Mouse (Mus musculus): ENCODE measurements at regions not wholly inside any gene's neighbourhood (a gene's known extent, or its start where the extent isn't known, plus 50 kb on each side); places are given as distances from the start of the nearest gene placed in this dataset.

DNA sequence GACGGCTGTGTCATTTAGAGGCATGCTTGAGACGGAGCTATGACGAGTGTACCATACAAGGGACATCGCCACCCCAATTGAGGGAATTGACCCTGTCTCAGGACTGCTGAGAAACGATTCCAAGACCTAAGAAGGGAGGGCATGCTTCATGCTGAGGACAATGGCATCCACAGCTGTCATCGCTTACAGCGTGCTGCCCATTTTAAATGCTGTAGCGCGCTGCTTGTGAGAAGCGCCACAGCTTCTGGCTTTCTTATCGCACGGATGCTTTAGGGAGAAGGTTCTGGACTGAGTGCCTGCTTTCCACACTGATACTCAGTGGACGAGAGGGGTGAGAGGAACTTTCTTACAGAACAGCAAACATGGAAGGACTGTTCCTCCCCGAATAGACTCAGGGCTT is 357.8 kb upstream of the Arglu1 start:
- no peak for DNase-seq (ENCODE audit: extremely low spot score, low spot score)

DNA sequence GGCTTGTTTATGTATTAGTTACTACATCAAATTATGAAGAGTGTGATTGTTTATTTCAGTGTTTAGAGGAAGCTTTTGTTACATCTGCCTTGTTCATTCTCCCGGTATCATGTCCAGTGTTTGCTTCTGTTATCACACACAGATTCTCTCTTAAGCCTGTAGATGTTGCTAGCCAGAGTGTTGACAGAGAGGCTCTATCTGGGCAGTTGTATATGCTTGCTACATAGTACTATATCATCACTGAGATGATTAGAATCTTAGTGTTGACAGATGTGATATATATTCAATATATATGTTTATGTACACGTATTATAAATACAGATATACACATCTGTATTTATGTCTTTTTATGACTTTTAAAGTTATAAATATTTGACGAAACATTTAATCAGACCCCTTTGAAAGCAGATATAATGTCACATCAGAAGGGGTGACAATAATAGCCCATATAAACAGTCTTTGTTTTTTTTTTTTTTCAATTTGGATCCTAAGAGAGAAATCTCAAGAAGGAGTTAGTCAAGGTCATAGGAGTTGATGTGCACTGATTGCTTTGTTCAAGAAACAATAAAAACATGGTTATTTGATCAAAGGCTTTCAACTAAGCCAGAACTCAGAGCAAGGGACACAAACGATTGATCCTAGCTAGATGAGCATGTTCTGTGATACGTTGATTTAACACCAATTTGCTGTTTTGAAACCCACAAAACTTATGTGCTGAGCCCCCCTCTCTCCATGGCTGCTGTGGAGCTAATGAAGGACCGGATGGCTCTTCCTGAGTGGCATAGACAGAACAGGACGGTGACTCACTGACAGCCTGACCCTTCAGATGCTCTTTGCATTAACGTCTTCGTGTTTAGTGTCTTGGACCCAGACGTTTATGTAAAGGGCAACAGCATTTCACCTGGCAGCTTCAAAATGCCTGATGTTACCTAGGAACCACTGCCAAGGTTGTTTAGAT is 352.8 kb upstream of the Arglu1 start:
- DNase-seq (ENCODE audit: extremely low spot score, low spot score) = no peak

DNA sequence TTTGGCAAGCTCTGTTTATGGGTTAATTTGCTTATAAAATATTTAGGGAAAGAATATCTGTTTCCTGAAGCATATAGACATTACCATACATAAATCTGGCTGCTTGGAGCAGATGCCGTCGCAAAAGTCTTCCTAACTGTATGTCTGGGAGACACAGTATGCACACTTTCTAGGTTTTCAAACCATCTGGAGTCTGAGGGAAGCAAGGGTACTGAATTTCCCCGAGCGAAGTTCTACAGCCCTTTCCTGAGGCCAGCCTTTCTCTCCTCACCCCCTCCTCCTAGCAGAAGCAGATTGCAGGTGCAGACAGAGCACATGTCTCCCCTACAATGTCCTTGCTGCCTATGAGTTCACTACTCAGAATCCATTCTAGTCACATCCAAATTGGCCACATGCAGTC is 338.8 kb upstream of the Arglu1 start:
- DNase-seq (ENCODE audit: extremely low spot score, low spot score) = no peak

DNA sequence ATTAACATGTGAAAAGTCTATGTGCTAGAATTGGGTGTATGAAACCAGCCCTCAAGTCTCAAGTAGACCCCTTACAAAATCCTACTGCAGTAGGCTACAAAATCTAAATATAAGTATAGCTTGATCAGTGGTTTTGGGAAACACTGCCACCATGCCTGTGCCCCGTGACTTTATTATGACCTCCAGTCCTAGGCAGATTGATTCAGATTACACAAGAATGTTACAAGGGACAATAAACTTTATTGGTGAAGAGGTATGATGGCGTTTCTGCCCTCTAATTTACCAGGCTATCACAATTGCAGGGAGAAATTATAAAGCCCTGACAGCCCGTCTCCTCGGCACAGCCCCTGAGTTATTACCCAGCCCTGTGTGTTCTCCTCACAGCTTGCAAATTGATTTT is 337.4 kb upstream of the Arglu1 start:
- no peak for DNase-seq (ENCODE audit: extremely low spot score, low spot score)

DNA sequence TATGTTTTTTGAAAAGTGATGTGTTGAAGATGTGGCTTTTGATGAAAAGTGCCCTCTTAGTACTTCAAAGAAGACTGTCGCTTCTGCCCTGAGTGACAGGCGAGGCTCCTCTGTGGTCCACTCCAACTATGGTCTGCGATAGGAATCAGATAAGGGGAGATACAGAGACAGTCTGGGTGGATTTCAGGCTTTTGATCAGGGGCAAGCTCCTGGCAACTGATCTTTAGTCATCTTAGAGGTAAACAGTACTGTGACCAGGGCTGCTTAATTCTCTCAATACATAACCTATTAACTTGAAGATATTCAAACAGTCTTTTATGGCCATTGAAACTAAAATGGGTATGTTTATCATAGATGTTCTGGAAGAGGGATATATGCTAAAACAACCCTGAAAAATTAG is 335.6 kb upstream of the Arglu1 start:
- DNase-seq (ENCODE audit: extremely low spot score, low spot score) = no peak

DNA sequence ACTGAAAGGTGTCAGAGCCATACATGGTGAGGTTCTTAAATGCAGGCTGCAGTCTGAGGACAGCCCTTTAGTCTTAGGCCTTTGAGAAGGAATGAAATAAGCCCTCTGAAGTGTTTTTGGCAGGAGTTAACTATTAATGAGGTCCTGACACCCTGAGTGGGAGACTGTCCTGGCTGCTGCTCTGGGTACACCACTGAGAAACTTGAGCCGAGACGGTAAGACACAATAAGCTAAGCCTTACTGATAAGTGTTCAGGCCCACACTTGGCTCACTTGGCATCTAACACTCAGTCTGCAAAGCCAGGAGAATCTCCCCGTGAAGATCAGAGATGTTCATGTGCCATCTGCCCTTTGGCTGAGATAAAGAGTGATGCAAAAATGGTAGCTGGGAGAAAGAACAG is 335.1 kb upstream of the Arglu1 start:
- DNase-seq (ENCODE audit: extremely low spot score, low spot score) = no peak

DNA sequence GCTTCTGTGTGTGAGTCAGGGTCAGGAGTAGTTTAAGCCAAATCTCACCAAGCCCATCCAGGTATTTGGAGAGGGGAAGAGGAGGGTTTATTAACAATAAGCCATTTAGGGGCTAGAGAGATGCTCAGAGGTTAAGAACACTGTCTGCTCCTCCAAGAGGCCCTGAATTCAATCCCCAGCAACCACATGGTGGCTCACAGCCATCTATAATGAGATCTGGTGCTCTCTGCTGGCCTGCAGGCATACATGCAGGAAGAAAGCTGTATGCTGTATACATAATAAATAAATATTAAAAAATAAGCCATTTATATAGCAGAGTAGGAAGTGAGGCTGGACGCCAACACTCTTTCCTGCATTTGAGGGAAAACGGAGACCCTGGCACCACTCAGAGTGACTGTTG is 330.4 kb upstream of the Arglu1 start:
- DNase-seq (ENCODE audit: extremely low spot score, low spot score) = no peak

DNA sequence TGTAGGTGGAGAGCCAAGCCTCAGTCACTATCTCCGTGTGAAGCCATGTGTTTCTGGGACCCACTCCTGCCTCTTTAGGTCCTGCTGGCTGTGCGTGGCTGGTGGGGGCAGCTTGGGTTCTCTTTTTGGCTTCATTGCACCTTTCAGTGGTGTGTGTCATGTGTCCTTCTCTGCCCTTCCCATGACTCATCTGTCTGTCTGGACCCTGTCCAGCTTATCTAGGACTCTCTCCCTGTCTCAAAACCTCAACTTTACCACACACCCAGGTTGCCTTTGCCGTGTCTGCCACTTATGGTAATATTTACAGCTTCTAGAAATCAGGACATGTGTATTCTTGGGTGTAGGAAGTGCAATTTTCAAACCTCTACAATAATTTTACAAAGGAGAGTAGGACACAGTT is 329.9 kb upstream of the Arglu1 start:
- DNase-seq (ENCODE audit: extremely low spot score, low spot score) = no peak

DNA sequence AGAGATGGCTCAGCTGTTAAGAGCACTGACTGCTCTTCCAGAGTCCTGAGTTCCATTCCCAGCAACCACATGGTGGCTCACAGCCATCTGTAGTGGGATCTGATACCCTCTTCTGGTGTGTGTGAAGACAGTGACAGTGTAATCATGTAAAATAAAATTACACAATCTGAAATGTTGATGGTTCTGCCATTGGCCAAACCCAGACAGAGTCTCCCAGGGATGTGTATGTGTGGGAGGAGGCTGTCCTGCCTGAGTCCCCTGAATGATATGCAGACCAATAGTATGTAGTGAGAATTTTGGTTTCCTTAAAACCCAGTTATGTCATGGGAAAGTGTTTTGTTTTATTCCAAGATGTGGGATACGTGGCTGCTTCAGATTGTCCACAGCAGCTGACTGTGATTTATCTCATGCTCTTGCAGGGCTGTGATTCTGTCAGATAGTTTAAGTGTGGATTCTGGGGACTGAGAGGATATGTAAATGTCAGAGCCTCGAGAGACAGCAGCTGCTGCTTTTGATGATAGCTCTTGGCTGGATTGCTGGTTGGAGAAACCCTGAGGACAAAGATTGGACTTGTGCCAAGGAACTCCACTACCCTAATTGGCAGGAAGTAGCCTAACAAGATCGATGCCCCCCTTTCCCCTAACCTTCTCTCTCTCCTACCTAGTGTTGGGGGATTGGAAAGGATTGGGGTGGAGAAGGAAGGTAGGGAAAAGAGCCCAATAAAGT is 321.6 kb upstream of the Arglu1 start:
- no peak for DNase-seq (ENCODE audit: extremely low spot score, low spot score)

DNA sequence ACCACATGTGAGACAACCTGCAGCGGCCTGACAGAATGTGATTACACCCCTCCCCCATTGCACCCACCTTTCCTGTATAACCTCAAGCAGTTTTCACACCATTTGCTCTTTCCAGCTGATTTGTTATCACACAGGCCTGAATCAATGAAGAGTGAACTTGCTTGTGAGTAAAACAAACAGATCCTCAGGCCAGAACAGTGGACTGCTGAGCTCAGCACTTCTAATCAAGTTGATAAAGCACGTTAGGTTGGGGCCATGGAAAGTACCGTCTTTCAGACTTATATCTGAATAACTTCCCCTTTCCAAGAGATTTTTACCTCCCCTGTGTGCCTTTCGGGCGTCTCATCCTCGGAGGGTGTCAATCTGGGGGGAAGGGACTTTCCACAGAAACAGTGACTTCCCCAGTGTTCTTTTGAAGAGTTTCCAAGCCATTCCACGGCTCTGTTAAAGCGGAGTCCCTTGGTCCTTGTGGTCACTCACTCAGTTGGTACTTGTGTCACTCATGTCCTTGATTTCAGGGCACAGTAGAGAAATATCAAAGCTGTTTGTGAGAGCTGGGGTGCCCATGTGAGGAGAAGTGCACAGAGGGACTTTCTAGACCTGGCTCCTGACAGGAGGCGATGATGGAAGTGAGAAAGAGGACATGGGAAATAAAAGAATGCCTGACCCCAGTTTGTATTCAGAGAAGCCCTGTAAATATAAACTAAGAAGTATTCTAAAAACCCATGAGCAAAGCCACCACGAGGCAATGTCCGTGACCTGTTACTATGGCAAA is 317.9 kb upstream of the Arglu1 start:
- DNase-seq (ENCODE audit: extremely low spot score, low spot score) = no peak

DNA sequence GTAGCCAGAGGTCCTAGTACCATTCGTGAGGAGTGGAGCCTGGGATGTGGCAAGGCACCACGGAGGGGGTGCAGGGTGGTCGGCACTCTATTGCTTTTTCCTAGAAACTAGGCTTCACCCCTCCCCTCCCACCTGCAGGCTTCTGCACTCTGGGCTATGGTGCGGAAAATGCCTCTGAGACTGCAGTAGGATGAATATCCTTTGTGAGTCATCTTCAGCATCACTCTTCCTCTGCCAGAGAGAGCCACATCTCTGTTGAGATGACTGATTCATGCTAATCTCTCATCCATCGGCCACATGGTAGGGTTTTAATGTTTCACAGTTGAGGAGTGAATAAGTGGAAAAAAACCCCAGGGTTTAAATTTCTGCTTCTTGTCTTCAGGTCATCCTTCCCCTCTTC is 309.6 kb upstream of the Arglu1 start:
- DNase-seq (ENCODE audit: extremely low spot score, low spot score) = no peak

DNA sequence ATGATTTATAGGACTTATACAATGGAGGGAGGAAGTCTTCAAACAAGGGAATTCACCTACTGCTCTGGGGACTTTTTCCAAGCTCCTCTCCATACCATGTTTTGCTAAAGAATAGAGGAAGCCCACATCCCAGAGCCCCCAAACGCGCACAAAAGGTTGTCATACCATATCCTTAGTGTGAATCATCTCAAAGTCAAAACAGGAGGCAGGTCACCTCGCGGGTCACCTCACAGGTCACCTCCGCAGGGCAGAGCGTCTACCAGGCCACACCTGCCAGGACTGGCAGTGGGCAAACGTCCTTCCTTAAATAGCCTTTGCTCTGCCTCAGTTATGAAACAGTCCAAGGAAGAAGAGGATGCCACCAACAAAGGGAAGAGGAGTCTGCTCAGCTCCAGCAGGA is 307.3 kb upstream of the Arglu1 start:
- DNase-seq (ENCODE audit: extremely low spot score, low spot score) = no peak

DNA sequence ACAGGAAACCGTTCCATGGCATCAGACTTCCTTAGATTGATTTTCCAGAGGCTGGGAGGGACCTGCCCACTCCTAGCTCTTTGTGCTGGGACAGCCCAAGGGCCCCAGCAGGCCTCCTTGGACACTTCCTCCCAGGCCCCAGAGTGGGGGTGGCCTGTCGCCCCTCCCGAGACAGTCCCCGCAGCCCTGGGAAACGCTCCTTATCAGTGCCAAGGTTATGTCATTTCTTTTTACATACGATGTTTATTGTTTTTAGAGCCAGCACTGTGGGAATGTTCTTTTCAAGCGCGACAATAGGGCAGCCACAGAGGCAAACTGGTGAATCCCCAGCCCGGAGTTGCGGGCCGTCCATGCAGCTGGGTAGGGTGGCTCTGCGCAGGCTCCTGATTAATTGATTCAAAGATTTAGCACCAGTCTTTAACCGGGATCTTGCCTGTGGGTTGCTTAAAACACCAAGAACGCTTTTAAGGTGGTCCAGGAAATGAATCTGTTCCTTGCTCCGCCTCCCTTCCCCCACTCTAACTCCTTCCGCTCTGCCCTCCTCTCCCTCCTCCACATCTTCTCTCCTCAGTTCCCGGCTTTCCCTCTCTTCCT is 304.4 kb upstream of the Arglu1 start:
- peak; percentile 81 for DNase-seq (ENCODE audit: extremely low spot score, low spot score)

DNA sequence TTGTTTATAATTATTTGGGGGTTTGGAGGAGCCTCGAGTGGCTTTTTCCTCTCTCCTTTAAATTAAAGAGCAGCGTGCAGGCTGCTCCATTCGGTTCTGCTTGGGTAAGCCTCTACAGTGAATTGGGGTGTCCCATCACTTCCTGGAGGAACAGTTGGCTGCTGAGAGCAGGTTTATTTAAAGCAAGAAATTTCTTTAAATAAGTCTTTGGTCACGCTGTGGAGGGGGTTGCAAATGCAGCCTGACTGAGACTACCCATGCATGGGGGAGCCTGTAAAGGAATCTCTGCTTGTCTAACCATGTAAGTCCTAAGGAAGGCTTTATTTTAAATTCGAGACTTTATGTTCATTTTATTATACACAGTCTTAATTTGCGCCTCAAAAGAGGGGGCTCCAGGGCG is 303.7 kb upstream of the Arglu1 start:
- DNase-seq (ENCODE audit: extremely low spot score, low spot score) = peak; percentile 35

DNA sequence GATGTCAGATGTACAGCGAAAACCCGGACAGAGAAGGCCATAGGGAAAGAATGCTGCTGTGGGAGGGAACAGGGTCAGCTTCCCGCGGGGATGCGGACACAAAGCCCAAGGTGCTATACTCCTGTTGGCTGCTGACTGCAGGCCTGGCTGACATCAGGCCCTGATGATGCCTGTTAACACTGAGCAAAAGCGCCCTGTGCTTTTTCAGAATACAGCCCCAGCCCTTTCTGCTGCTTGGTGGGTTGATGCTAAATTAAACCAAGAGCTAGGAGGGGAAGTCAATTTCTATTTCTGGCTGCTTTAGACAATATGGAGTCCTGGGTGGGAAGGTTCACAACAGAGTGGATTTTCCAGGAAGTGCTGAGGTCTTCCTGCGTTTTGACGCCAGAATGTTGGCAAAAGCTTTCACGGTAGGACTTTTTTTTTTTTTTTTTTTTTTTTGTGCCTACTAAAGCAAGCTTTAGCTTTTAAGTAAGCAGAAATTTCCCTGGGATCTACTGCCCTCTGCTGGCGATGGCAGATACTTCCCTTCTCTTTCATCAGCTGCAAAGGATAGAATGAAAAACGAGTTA is 302.2 kb upstream of the Arglu1 start:
- DNase-seq (ENCODE audit: extremely low spot score, low spot score) = peak; percentile 85

DNA sequence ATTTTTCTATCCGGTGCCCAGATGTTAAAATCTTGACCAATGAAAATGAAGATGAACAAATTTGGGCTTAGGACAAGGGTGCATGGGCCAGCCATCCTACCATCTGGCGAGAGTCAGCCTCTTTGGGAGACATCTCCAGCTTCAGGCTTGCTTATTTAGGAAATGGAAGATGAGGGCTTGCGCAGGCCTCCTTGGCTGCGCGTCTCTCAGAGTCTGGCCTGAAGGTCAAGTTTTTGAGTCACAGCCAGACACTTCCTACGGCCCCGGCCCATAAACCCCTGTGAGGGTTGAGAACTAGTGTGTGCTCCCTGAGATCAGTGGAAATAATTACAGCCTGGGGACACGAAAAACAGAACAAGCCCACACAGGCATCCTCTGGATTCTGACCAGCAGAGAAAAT is 300.7 kb upstream of the Arglu1 start:
- no peak for DNase-seq (ENCODE audit: extremely low spot score, low spot score)

DNA sequence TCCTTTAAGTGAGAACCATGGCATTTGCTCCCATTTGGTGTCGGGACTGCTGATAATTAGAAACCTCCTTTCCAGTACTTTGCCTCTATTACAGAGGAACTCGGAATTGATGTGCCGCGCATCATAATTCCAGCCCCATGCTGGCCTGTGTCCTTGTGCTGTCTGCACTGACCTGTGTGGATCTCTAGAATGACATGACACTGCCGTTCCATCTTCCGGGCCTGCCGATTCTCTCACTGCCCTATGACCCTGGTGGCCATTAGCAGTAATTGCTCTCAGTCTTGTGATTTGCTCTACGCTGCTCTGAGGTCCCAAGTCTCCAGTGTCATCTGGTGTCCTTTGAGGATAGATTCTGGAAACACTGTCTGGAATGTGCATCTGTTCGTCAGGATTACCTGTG is 295.7 kb upstream of the Arglu1 start:
- DNase-seq (ENCODE audit: extremely low spot score, low spot score) = no peak

DNA sequence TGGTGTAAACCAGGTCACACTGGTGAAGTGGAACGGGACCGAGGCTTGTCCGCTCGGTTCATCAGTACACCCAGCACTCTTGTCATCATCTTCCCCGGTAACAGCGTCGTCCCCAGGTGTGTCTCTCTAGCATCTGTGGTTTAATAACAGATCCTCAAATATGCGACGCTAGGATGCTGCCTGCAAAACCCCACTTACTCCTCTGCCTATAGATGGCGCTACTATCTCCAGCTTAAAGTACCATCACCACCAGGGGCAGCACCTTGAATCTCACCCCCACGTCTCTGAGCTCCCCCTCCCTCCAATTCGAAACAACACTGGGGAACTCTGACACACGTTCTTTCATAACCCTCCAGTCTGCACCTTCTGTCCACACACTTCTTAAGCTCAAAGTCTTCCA is 295.1 kb upstream of the Arglu1 start:
- no peak for DNase-seq (ENCODE audit: extremely low spot score, low spot score)

DNA sequence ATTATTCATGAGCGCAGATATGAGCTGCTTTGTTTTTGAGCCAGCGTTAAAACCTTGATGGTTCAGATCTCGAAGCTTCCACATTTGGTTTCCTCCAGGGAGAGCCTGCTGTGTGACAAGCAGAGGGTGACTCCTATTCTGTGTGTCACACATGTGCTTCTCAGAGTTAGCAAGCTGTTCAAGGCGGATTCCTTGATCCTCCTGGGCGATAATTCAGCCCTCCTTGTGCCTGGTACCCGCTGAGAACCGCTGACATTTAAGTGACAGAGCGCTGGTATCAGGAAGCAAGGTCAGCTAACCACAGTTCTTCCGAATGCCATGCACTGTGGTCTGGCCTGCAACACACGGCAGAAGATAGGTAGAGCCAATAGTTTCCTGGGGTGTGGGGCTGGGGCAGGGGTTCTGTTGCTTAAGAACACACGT is 294.5 kb upstream of the Arglu1 start:
- no peak for DNase-seq (ENCODE audit: extremely low spot score, low spot score)

DNA sequence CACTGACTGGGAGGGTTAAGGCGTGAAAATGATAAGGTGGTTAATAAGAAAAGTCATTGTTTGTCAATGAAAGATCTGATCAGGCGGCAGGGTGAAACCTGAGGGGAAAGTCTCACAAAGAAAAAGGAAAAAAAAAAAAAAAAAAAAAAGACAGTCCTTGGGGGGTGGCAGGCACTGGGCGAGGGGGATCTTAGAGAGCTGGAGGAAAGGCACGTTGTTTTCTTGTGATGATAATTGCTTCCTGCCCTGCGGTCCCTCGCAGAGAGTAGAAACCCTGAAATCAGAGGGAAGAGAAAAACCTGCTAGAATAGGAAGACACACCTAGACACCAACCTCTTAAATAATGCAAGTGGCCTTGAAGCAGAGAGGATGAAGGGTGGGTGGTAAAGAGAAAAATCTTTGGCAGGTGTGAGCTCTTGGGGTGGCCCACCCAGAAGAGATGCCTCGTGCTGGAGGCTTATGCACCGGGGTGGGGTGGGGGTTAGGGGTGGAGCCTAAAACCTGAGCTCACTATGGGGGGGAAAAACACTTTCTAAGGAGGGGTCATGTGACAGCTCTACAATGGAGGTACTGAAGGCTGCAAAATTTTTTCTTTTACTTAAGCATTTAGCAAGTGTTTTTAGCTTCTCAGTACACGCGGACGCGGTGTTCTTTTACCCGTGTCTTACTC is 294.0 kb upstream of the Arglu1 start:
- no peak for DNase-seq (ENCODE audit: extremely low spot score, low spot score)
